In genomic region chr3:129197786-129198626, GRCm38 (mm10) we compare ENCODE assay signal across 26 mouse cellular contexts. TPM values are rescaled to one million over a fixed set of nuclear protein-coding genes. Genes with fewer than 3 reads are reported as not detected.
A peak's percentile ranks its signal among the peaks of the same experiment; 100 is the strongest.
DNase-seq lines count a peak whose midpoint lies in the region; ATAC-seq and TF ChIP-seq lines count a peak whose summit lies in the region.
"Had no signal": no experiment of that assay in that cellular context is flagged by ENCODE, and none has a peak within 500 bp of the region (broad histone marks: within the 10 kb centered on the region; RNA-seq: fewer than 3 reads in every experiment).

No protein-coding gene starts in this region.

- ATAC-seq in forebrain, embryonic 14.5 days: no peak
- ATAC-seq in forebrain, embryonic 16.5 days: no peak
- no peak for ATAC-seq in midbrain, embryonic 11.5 days (ENCODE audit: low FRiP score)
- no peak for ATAC-seq in midbrain, postnatal 0 days (ENCODE audit: low FRiP score)
- ATAC-seq in midbrain, embryonic 12.5 days (ENCODE audit: low FRiP score, low read depth): no peak
- ATAC-seq: CD4-positive, CD25-positive, alpha-beta regulatory T cell, adult 4 months; lung, postnatal 0 days had no signal

- TF ChIP-seq CTCF in midbrain, postnatal 0 days (IDR thresholded peaks at IDR 0.05): no peak

- H3K9me3 ChIP-seq in forebrain, embryonic 14.5 days (replicated peaks; ENCODE audit: control insufficient read depth, low read length): no peaks in the 10 kb centered on the region
- no peaks in the 10 kb centered on the region for H3K9me3 ChIP-seq in forebrain, embryonic 16.5 days (ENCODE audit: control insufficient read depth, low read length)
- no peaks in the 10 kb centered on the region for H3K9me3 ChIP-seq in midbrain, embryonic 11.5 days (ENCODE audit: control insufficient read depth, low read length)
- H3K9me3 ChIP-seq in midbrain, postnatal 0 days (ENCODE audit: low read length): no peaks in the 10 kb centered on the region
- H3K9me3 ChIP-seq in midbrain, embryonic 12.5 days: no peaks in the 10 kb centered on the region
- H3K9me3 ChIP-seq: forebrain, embryonic 12.5 days; hindbrain, embryonic 13.5 days; neural tube, embryonic 13.5 days had no signal

- no peak overlapping the region for H3K4me2 ChIP-seq in forebrain, embryonic 14.5 days (ENCODE audit: low read length)
- H3K4me2 ChIP-seq in forebrain, embryonic 16.5 days (ENCODE audit: low read length): no peak overlapping the region
- 0 out of 2 replicates have a peak overlapping the region, but pooled peaks have one; percentile 10 for H3K4me2 ChIP-seq in midbrain, embryonic 11.5 days
- no peak overlapping the region for H3K4me2 ChIP-seq in midbrain, postnatal 0 days (ENCODE audit: low read depth, low read length, poor library complexity, severe bottlenecking)
- peak overlapping the region; percentile 76 for H3K4me2 ChIP-seq in midbrain, embryonic 12.5 days (replicated peaks)
- H3K4me2 ChIP-seq: hindbrain, embryonic 13.5 days; neural tube, embryonic 13.5 days had no signal

- no peak overlapping the region for H3K27ac ChIP-seq in forebrain, embryonic 14.5 days (ENCODE audit: low read depth, low read length)
- no peak overlapping the region for H3K27ac ChIP-seq in forebrain, embryonic 16.5 days (ENCODE audit: low read length)
- no peak overlapping the region; the same call in 1 of the 2 replicates for H3K27ac ChIP-seq in midbrain, embryonic 11.5 days (ENCODE audit: low read depth, low read length)
- H3K27ac ChIP-seq in midbrain, postnatal 0 days (ENCODE audit: low read depth, low read length): no peak overlapping the region
- no peak overlapping the region; the same call in 1 of the 2 replicates for H3K27ac ChIP-seq in midbrain, embryonic 12.5 days (replicated peaks)
- H3K27ac ChIP-seq: forebrain, embryonic 12.5 days; heart, adult 2 months; hindbrain, embryonic 13.5 days; liver, embryonic 14.5 days; neural tube, embryonic 13.5 days had no signal

- peaks cover 72% of the 10 kb centered on the region for H3K27me3 ChIP-seq in forebrain, embryonic 14.5 days (replicated peaks; ENCODE audit: control insufficient read depth, insufficient read depth, low read length)
- H3K27me3 ChIP-seq in forebrain, embryonic 16.5 days (replicated peaks; ENCODE audit: control insufficient read depth, insufficient read depth, low read length): peaks cover 65% of the 10 kb centered on the region
- peaks cover 82% of the 10 kb centered on the region for H3K27me3 ChIP-seq in midbrain, embryonic 11.5 days (ENCODE audit: control insufficient read depth, insufficient read depth, low read length)
- H3K27me3 ChIP-seq in midbrain, postnatal 0 days (ENCODE audit: insufficient read depth, low read length): peaks cover 70% of the 10 kb centered on the region
- peaks cover 89% of the 10 kb centered on the region for H3K27me3 ChIP-seq in midbrain, embryonic 12.5 days

- H3K9ac ChIP-seq in forebrain, embryonic 14.5 days (ENCODE audit: low read length): no peak overlapping the region
- H3K9ac ChIP-seq in forebrain, embryonic 16.5 days (replicated peaks; ENCODE audit: low read depth, low read length): no peak overlapping the region
- H3K9ac ChIP-seq in midbrain, embryonic 11.5 days (ENCODE audit: low read length): no peak overlapping the region
- H3K9ac ChIP-seq in midbrain, postnatal 0 days (replicated peaks; ENCODE audit: low read length, poor library complexity, severe bottlenecking): no peak overlapping the region
- no peak overlapping the region for H3K9ac ChIP-seq in midbrain, embryonic 12.5 days (replicated peaks)
- H3K9ac ChIP-seq: forebrain, embryonic 12.5 days; hindbrain, embryonic 13.5 days; liver, embryonic 14.5 days; neural tube, embryonic 13.5 days had no signal

- peak; percentile 4 for DNase-seq in forebrain, embryonic 14.5 days (ENCODE audit: low spot score)
- DNase-seq in midbrain, embryonic 11.5 days (ENCODE audit: low spot score, missing footprints): peak; percentile 95
- no peak for DNase-seq in midbrain, postnatal 0 days (ENCODE audit: low spot score)
- no peak for DNase-seq in right cerebral cortex, adult 18-20 months
- no peak for DNase-seq in adrenal gland, adult 8-10 months
- no peak for DNase-seq in adrenal gland, postnatal 25 days
- DNase-seq: adrenal gland, postnatal 36 days; cerebellum, adult 2 months; cerebellum, postnatal 36 days; gastrocnemius, postnatal 25 days; heart, adult 2 months; kidney, adult 8-10 months; right cerebral cortex, postnatal 25 days; thymus, adult 18-20 months; thymus, postnatal 4 days had no signal

- no peaks in the 10 kb centered on the region for H3K36me3 ChIP-seq in forebrain, embryonic 14.5 days (ENCODE audit: control insufficient read depth, insufficient read depth, low read length)
- H3K36me3 ChIP-seq in forebrain, embryonic 16.5 days (ENCODE audit: control insufficient read depth, insufficient read depth): no peaks in the 10 kb centered on the region
- no peaks in the 10 kb centered on the region for H3K36me3 ChIP-seq in midbrain, embryonic 11.5 days (ENCODE audit: control insufficient read depth, insufficient read depth, low read length)
- no peaks in the 10 kb centered on the region for H3K36me3 ChIP-seq in midbrain, postnatal 0 days (ENCODE audit: insufficient read depth, low read length)
- H3K36me3 ChIP-seq in midbrain, embryonic 12.5 days: no peaks in the 10 kb centered on the region
- H3K36me3 ChIP-seq: forebrain, embryonic 12.5 days; G1E; hindbrain, embryonic 13.5 days; neural tube, embryonic 13.5 days had no signal

- peaks cover 5% of the 10 kb centered on the region for H3K4me1 ChIP-seq in forebrain, embryonic 14.5 days (ENCODE audit: control insufficient read depth, insufficient read depth, low read length)
- peaks cover 9% of the 10 kb centered on the region for H3K4me1 ChIP-seq in forebrain, embryonic 16.5 days (replicated peaks; ENCODE audit: control insufficient read depth, insufficient read depth, low read length)
- peaks cover 10% of the 10 kb centered on the region for H3K4me1 ChIP-seq in midbrain, embryonic 11.5 days (ENCODE audit: control insufficient read depth, insufficient read depth, low read length)
- no peaks in the 10 kb centered on the region for H3K4me1 ChIP-seq in midbrain, postnatal 0 days (ENCODE audit: insufficient read depth, low read length)
- peaks cover 22% of the 10 kb centered on the region for H3K4me1 ChIP-seq in midbrain, embryonic 12.5 days

- H3K4me3 ChIP-seq in forebrain, embryonic 14.5 days (ENCODE audit: low read depth, low read length): no peak overlapping the region
- no peak overlapping the region for H3K4me3 ChIP-seq in forebrain, embryonic 16.5 days (replicated peaks; ENCODE audit: low read length)
- H3K4me3 ChIP-seq in midbrain, embryonic 11.5 days (ENCODE audit: low read depth, low read length): no peak overlapping the region
- H3K4me3 ChIP-seq in midbrain, postnatal 0 days (ENCODE audit: low read depth, low read length): no peak overlapping the region
- H3K4me3 ChIP-seq in midbrain, embryonic 12.5 days: no peak overlapping the region
- H3K4me3 ChIP-seq: heart, adult 2 months; hindbrain, embryonic 13.5 days; neural tube, embryonic 13.5 days had no signal

- WGBS in forebrain, embryonic 14.5 days: 2% methylated on average over 16 of the region's 16 CpGs
- 2% methylated on average over 16 of the region's 16 CpGs for WGBS in forebrain, embryonic 16.5 days
- 2% methylated on average over 16 of the region's 16 CpGs for WGBS in midbrain, embryonic 11.5 days
- WGBS in midbrain, postnatal 0 days: 3% methylated on average over 16 of the region's 16 CpGs
- WGBS in midbrain, embryonic 12.5 days: 2% methylated on average over 16 of the region's 16 CpGs

RNA-seq across cellular contexts. Expression of gene Pitx2, which starts 1.7 kb away (rescaled TPM):
- 9.3 and 13.7 TPM in 2 replicates for polyA plus RNA-seq in forebrain, embryonic 14.5 days (2014; fragmentation: Nextera tagmentation; extraction: Ambion mirVana)
- 0.86 and 4.9 TPM in 2 replicates for polyA plus RNA-seq in forebrain, embryonic 16.5 days (2015; fragmentation: Nextera tagmentation; extraction: Ambion mirVana)
- 53.7 and 56.3 TPM in 2 replicates for polyA plus RNA-seq in midbrain, embryonic 11.5 days (2014; fragmentation: Nextera tagmentation; extraction: Ambion mirVana)
- total RNA-seq in midbrain, postnatal 0 days (2014; rRNA removed): 10.4 and 13.5 TPM in 2 replicates
- polyA plus RNA-seq in midbrain, postnatal 0 days (2015; fragmentation: Nextera tagmentation; extraction: Ambion mirVana): 28.7 and 29.9 TPM in 2 replicates
- polyA plus RNA-seq in midbrain, embryonic 12.5 days (2016; fragmentation: Nextera tagmentation; extraction: Ambion mirVana): 65.6 and 78.1 TPM in 2 replicates
- total RNA-seq in adrenal gland, adult 8-10 months (2022): under 1 TPM in 2 of 4 experiments, not detected in 2; 0.12 to 0.31 TPM
- total RNA-seq in adrenal gland, postnatal 25 days (2021): 0.21 and 0.71 TPM in 2 replicates
- total RNA-seq: adrenal gland, postnatal 36 days; monocyte, adult 5-6 weeks had no signal
- polyA plus RNA-seq: G1E; spleen, adult 2 months had no signal

Comparison
In these comparisons a context has a peak if more than half of its experiments do, and no peak if none do; other contexts are left out.
1. DNase-seq: peak in forebrain, embryonic 14.5 days (single experiment) and midbrain, embryonic 11.5 days (single experiment); none in midbrain, postnatal 0 days (single experiment), right cerebral cortex, adult 18-20 months (single experiment), adrenal gland, adult 8-10 months (single experiment) and adrenal gland, postnatal 25 days (single experiment).
2. H3K4me2 ChIP-seq: peak in midbrain, embryonic 11.5 days (single experiment) and midbrain, embryonic 12.5 days (single experiment); none in forebrain, embryonic 14.5 days (single experiment), forebrain, embryonic 16.5 days (single experiment) and midbrain, postnatal 0 days (single experiment).